ENCODE assay signal across 8 mouse cellular contexts in the genomic region with DNA sequence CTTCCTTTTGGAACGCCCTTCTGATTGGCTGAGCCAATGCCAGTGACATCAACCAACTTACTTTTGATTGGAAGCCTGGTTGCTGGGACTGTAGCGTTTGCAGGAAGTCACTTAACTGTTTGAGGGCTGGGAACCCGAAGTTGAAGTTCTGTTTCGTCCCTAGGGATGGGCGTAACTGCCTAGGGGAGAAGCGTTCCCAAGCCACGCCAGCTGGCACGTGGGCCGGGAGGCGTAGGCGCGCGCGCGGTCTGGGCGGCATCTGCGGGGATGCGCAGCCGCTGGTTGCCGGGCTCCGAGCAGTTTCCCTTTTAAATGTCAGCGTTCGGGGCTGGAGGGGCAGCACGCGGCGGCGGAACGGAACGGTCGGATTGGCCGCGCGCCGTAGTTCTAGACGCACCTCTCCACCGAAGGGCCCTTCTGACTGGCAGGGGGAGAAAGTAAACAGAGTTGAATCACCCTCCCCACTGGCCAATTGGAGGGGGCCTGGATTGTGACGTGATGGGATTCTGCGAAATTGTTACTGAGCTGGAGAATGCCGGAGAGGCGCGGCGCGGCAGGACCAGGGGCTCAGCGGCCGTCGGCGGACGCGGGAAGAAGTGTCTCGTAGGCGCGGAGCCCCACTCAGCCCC. TPM values are rescaled to one million over a fixed set of nuclear protein-coding genes. Genes with fewer than 3 reads are reported as not detected.
A peak's percentile ranks its signal among the peaks of the same experiment; 100 is the strongest.
DNase-seq lines count a peak whose midpoint lies in the region; ATAC-seq lines count a peak whose summit lies in the region.

A gene (plus strand): TSS at position 538 of the 629 bp plus-strand sequence.

- peak within 1 kb of the TSS; percentile 64 for H3K4me3 ChIP-seq in hindbrain, embryonic 14.5 days (replicated peaks; ENCODE audit: low read length)

- peak; percentile 94 for ATAC-seq in hindbrain, embryonic 14.5 days (ENCODE audit: low FRiP score)

- H3K27me3 ChIP-seq in hindbrain, embryonic 14.5 days (ENCODE audit: control insufficient read depth, insufficient read depth, low read length): peaks cover 66% of the 10 kb centered on the region

- no peaks in the 10 kb centered on the region for H3K36me3 ChIP-seq in hindbrain, embryonic 14.5 days (replicated peaks; ENCODE audit: control insufficient read depth, insufficient read depth)

- peak; percentile 99 for DNase-seq in ZHBTc4 (ENCODE audit: low read depth, low spot score)
- peak; percentile 70 to 89 for DNase-seq in cerebellum, postnatal 4 days (ENCODE audit: low spot score in 2 of 2)
- DNase-seq in frontal cortex, postnatal 36 days (ENCODE audit: low spot score in 2 of 2): peak; percentile 98 to 99
- peak; percentile 86 for DNase-seq in hindbrain, embryonic 14.5 days (ENCODE audit: low spot score)
- peak; percentile 98 to 99 for DNase-seq in layer of hippocampus, postnatal 36 days
- DNase-seq in lung, postnatal 25 days (ENCODE audit: low spot score): peak; percentile 98
- peak; percentile 85 for DNase-seq in retina, embryonic 14.5 days (ENCODE audit: low spot score)
- peak; percentile 75 to 76 for DNase-seq in thymus, postnatal 36 days

- peak within 1 kb of the TSS; percentile 89 for H3K4me2 ChIP-seq in hindbrain, embryonic 14.5 days (replicated peaks)

- peak within 1 kb of the TSS; percentile 69 for H3K27ac ChIP-seq in hindbrain, embryonic 14.5 days

- no peaks in the 10 kb centered on the region for H3K9me3 ChIP-seq in hindbrain, embryonic 14.5 days (ENCODE audit: control insufficient read depth, low read length)

- under 1% methylated on average over 52 of the region's 52 CpGs for WGBS in hindbrain, embryonic 14.5 days

- H3K4me1 ChIP-seq in hindbrain, embryonic 14.5 days (replicated peaks; ENCODE audit: control insufficient read depth, insufficient read depth, low read length): peaks cover 20% of the 10 kb centered on the region

- H3K9ac ChIP-seq in hindbrain, embryonic 14.5 days: peak within 1 kb of the TSS; percentile 56

RNA-seq across cellular contexts. Expression of the gene that starts here (rescaled TPM):
- polyA plus RNA-seq in hindbrain, embryonic 14.5 days (2014; fragmentation: Nextera tagmentation; extraction: Ambion mirVana): 2.4 and 3.3 TPM in 2 replicates
- 100 to 1,000 TPM; 160 to 182 TPM for total RNA-seq in layer of hippocampus, postnatal 36 days (2021)

Comparison
In these comparisons a context has a peak if more than half of its experiments do, and no peak if none do; other contexts are left out.
1. Peak in every context shown above with its lines: DNase-seq, ATAC-seq, H3K4me3 ChIP-seq and H3K27ac ChIP-seq.